Mouse (Mus musculus) liver, adult 2 months (tissue): Measurements from ENCODE around the gene Prcd. TPM values are rescaled to one million over a fixed set of nuclear protein-coding genes. Genes with fewer than 3 reads are reported as not detected.
"Not testable (repeated sequence)": the region's sequence is repeated elsewhere in the genome, so short reads cannot be mapped to it uniquely, and the experiment has no call there.

ENCODE experiments used
- DNase-seq: peaks from one replicate; pipeline ENCODE4 v3.0.0-alpha.2; 2011; ENCODE audit warnings: low read depth, low spot score; ENCODE audit errors: extremely low read depth
- H3K27ac ChIP-seq: fragments of 200-500 bp; replicated peaks from 2 replicates; pipeline ENCODE4 v1.5.1; 2012; ENCODE audit warnings: low read depth, mild to moderate bottlenecking, control low read depth, inconsistent platforms, low read length; ENCODE audit not compliant: insufficient read depth
- H3K27me3 ChIP-seq: fragments of 200-500 bp; 2 replicates; pipeline ENCODE4 v1.6.1; 2012; ENCODE audit warnings: mild to moderate bottlenecking, moderate library complexity, low read length, inconsistent platforms; ENCODE audit not compliant: control insufficient read depth, insufficient read depth
- H3K36me3 ChIP-seq: fragments of 200-500 bp; 2 replicates; pipeline ENCODE4 v1.6.1; 2012; ENCODE audit warnings: low read length, inconsistent platforms; ENCODE audit not compliant: control insufficient read depth, insufficient read depth
- H3K4me1 ChIP-seq: fragments of 200-500 bp; 2 replicates; pipeline ENCODE4 v1.6.1; 2011; ENCODE audit warnings: low read length; ENCODE audit not compliant: control insufficient read depth, insufficient read depth
- H3K4me3 ChIP-seq: fragments of 200-500 bp; 2 replicates; pipeline ENCODE4 v1.5.1; 2011; ENCODE audit warnings: low read depth, mild to moderate bottlenecking, control low read depth, low read length, moderate library complexity; ENCODE audit not compliant: insufficient read depth
- H3K79me2 ChIP-seq: fragments of 200-500 bp; 2 replicates; pipeline ENCODE4 v1.6.1; 2012; ENCODE audit warnings: inconsistent platforms, mild to moderate bottlenecking, low read length, moderate library complexity; ENCODE audit not compliant: control insufficient read depth, insufficient read depth
- H3K9ac ChIP-seq: fragments of 200-500 bp; 2 replicates; pipeline ENCODE4 v1.6.1; 2012; ENCODE audit warnings: low read depth, mild to moderate bottlenecking, control low read depth, inconsistent platforms, low read length
- CTCF ChIP-seq: fragments of 200-500 bp; IDR thresholded peaks from 2 replicates; pipeline ENCODE4 v1.5.1; 2011; ENCODE audit warnings: low read depth, low read length, control low read depth
- POLR2A ChIP-seq: fragments of 200-500 bp; IDR thresholded peaks from 2 replicates; pipeline ENCODE4 v1.6.1; 2011; ENCODE audit warnings: low read length, control low read depth; ENCODE audit not compliant: insufficient read depth; ENCODE audit errors: extremely low read depth
- WGBS: fragments of 180-500 bp; shearing (Covaris S2); methylation state at CpG from one replicate; pipeline ENCODE4 v1.1.7; 2018; 5-methylcytosine and 5-hydroxymethylcytosine counted together
- polyA plus RNA-seq: library from polyadenylated mRNA; depleted of rRNA; stranded (reverse); fragments of >200 nt; gene quantifications from 2 replicates; pipeline ENCODE4 v1.2.3, GENCODE M21; 2012
- total RNA-seq: library from RNA; depleted of rRNA; stranded (reverse); fragments of >200 nt; gene quantifications from 2 replicates; pipeline ENCODE4 v1.2.3, GENCODE M21; 2014

Gene Prcd
- total and polyA plus RNA-seq, 2 experiments: not detected

GRCm38 (mm10) chr11:116661291-116661947, 8.1 kb downstream of the Prcd start:
- Histone ChIP-seq H3K27ac (no peak overlapping the region), H3K36me3 (no peaks in the 10 kb centered on the region), H3K9ac (no peak overlapping the region), H3K4me3 (no peak overlapping the region), H3K4me1 (no peaks in the 10 kb centered on the region), H3K27me3 (no peaks in the 10 kb centered on the region), H3K79me2 (no peaks in the 10 kb centered on the region)
- WGBS: 56% methylated on average over 13 of the region's 13 CpGs
- DNase-seq: no peak
- TF ChIP-seq CTCF (no peak), POLR2A (no peak)

- no peak for DNase-seq
- no peak overlapping the region for H3K27ac ChIP-seq
- no peaks in the 10 kb centered on the region for H3K27me3 ChIP-seq
- H3K9ac ChIP-seq: no peak overlapping the region
- 71% methylated on average over 8 of the region's 8 CpGs for WGBS
- no peaks in the 10 kb centered on the region for H3K4me1 ChIP-seq
- no peak for TF ChIP-seq CTCF
- no peak for TF ChIP-seq POLR2A
- no peaks in the 10 kb centered on the region for H3K79me2 ChIP-seq
- H3K36me3 ChIP-seq: no peaks in the 10 kb centered on the region
- no peak overlapping the region for H3K4me3 ChIP-seq
Observed at GRCm38 (mm10) chr11:116661948-116662377, 8.6 kb downstream of the Prcd start.

- H3K79me2 ChIP-seq: no peaks in the 10 kb centered on the region
- no peak overlapping the region for H3K4me3 ChIP-seq
- no peaks in the 10 kb centered on the region for H3K27me3 ChIP-seq
- H3K4me1 ChIP-seq: no peaks in the 10 kb centered on the region
- H3K27ac ChIP-seq: no peak overlapping the region
- H3K36me3 ChIP-seq: no peaks in the 10 kb centered on the region
- no peak for DNase-seq
- TF ChIP-seq POLR2A (no peak), CTCF (no peak)
- 80% methylated on average over 10 of the region's 10 CpGs for WGBS
- no peak overlapping the region for H3K9ac ChIP-seq
Observed at GRCm38 (mm10) chr11:116665289-116665688, 12.0 kb downstream of the Prcd start.

- TF ChIP-seq CTCF (no peak), POLR2A (no peak)
- WGBS: 61% methylated on average over 9 of the region's 9 CpGs
- H3K4me3 ChIP-seq: no peak overlapping the region
- no peaks in the 10 kb centered on the region for H3K4me1 ChIP-seq
- no peak overlapping the region for H3K9ac ChIP-seq
- no peak for DNase-seq
- H3K36me3 ChIP-seq: no peaks in the 10 kb centered on the region
- no peak overlapping the region for H3K27ac ChIP-seq
- no peaks in the 10 kb centered on the region for H3K27me3 ChIP-seq
- no peaks in the 10 kb centered on the region; the same call in 1 of the 2 replicates for H3K79me2 ChIP-seq
Observed at GRCm38 (mm10) chr11:116666566-116666965, 13.2 kb downstream of the Prcd start.

GRCm38 (mm10) chr11:116667012-116667411, 13.7 kb downstream of the Prcd start:
- DNase-seq, H3K79me2 ChIP-seq, H3K27ac ChIP-seq, H3K36me3 ChIP-seq, H3K27me3 ChIP-seq, H3K9ac ChIP-seq, H3K4me3 ChIP-seq, H3K4me1 ChIP-seq: not testable (repeated sequence)
- WGBS: 73% methylated on average over 5 of the region's 5 CpGs

- TF ChIP-seq CTCF: no peak
- no peak for TF ChIP-seq POLR2A
- Histone ChIP-seq H3K4me1 (peaks cover 4% of the 10 kb centered on the region), H3K36me3 (peaks cover 2% of the 10 kb centered on the region; the same call in 1 of the 2 replicates), H3K27ac (no peak overlapping the region), H3K79me2 (peaks cover 4% of the 10 kb centered on the region; the same call in 1 of the 2 replicates), H3K4me3 (no peak overlapping the region), H3K27me3 (no peaks in the 10 kb centered on the region), H3K9ac (no peak overlapping the region)
- 84% methylated on average over 8 of the region's 8 CpGs for WGBS
- no peak for DNase-seq
Observed at GRCm38 (mm10) chr11:116667930-116668329, 14.6 kb downstream of the Prcd start.
